Mouse (Mus musculus): ENCODE results near the gene Gm47969. TPM values are rescaled to one million over a fixed set of nuclear protein-coding genes. Genes with fewer than 3 reads are reported as not detected.

The Gm47969 gene
- polyA plus RNA-seq, 1 experiment from 2014 or later, result not detected

DNA sequence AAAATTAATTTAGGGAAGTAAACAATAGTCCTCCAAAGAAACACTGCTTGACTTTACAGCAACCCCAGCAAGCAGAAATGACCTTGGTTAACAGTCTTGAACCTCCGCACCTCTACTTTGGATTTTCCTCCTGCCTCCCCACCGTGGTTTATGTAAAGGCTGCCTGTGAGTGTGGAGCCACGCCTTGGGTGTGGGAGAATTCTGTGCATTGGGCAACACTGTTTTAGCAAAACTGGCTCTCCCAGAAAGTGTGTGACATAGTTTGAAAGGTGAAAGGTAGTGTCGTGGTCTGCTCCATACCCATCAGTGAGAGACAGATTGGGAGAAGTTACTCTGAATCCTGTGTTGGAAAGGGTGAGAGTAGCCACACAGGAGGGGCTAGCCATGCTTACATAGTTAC is 5.7 kb upstream of the Gm47969 start:
- Histone ChIP-seq H3K9me3 (no peaks in the 10 kb centered on the region), H3K27me3 (ENCODE audit: insufficient read depth, poor library complexity, severe bottlenecking) (no peaks in the 10 kb centered on the region), H3K4me3 (no peak overlapping the region), H3K27ac (no peak overlapping the region), H3K36me3 (no peaks in the 10 kb centered on the region), H3K4me1 (replicated peaks) (peaks cover 11% of the 10 kb centered on the region)
- WGBS, result 78% methylated on average over 4 of the region's 4 CpGs
- no peak for DNase-seq (ENCODE audit: low spot score)

DNA sequence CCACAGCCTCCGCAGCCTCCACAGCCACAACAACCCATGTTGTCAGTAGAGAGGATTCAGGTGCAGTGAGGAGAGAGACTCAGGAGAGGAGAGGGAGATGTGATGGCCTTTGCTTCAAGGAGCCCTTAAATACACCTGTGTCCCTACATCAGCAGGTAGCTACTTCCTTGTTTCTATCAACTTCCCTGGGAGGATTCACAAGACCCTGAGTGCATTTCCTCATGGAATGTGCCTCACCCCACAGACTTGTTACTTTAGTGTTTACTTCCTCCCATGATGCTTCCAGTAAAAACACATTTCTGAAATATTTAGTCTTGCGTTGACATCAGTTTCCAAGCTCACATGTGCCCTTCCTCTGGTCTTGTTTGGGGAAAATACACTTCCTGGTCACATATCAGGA is 2.4 kb upstream of the Gm47969 start, which contains the start of gene Krtap28-10:
Gene Krtap28-10, minus strand, starts transcription at position 101 of the 400 bp plus-strand sequence.
- H3K27ac ChIP-seq, result no peak within 1 kb of the TSS
- peaks cover 11% of the 10 kb centered on the region for H3K4me1 ChIP-seq (replicated peaks)
- H3K36me3 ChIP-seq, result no peaks in the 10 kb centered on the region
- no peak for DNase-seq (ENCODE audit: low spot score)
- H3K4me3 ChIP-seq, result no peak within 1 kb of the TSS
- no peaks in the 10 kb centered on the region for H3K9me3 ChIP-seq
- WGBS, result 94% methylated on average over 2 of the region's 2 CpGs
- no peaks in the 10 kb centered on the region for H3K27me3 ChIP-seq (ENCODE audit: insufficient read depth, poor library complexity, severe bottlenecking)

DNA sequence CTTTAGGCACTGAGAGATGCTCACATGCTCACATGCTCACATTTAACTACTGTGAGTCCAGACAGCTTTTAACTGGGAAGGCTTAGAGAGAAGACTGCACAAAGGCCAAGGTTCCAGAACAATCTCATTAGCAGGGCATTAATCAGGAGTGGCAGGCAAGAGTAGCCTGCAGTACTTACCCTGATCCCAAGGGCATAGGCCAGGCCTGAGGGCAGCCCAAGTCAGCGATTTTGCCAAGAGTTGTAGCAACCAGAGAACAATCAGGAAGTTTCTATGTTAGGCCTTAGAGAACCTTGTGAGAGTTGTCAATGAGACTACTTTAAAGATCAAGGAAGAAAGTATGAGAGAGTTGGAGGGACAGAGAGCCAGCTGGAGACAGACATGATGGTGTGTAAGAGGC is 13.7 kb downstream of the Gm47969 start:
- 67% methylated on average over 1 of the region's 1 CpGs for WGBS
- no peaks in the 10 kb centered on the region for H3K4me1 ChIP-seq (replicated peaks)

DNA sequence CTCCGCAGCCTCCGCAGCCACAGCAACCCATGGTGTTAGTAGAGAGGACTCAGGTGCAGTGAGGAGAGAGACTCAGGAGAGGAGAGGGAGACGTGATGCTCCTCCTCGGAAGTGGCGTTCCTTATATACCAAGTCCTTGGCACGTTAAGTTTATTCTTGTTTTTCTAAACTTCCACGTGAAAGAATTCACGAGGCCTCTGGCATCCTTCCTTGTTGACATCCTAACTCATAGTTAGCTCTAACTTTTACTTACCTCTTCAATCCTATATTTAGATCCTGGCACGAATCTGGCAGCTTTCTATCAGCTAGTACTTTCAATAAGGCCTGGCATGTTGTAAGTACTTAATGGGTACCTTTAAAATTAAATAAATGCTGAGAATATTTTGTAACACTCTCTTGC is 14.5 kb downstream of the Gm47969 start, which contains the start of gene A030005K14Rik:
Gene A030005K14Rik, minus strand, starts transcription at position 101 of the 400 bp plus-strand sequence.
- Histone ChIP-seq H3K36me3 (no peaks in the 10 kb centered on the region), H3K4me1 (replicated peaks) (no peaks in the 10 kb centered on the region), H3K27ac (no peak within 1 kb of the TSS), H3K27me3 (ENCODE audit: insufficient read depth, poor library complexity, severe bottlenecking) (no peaks in the 10 kb centered on the region), H3K4me3 (no peak within 1 kb of the TSS), H3K9me3 (no peaks in the 10 kb centered on the region)
- no peak for DNase-seq (ENCODE audit: low spot score)
- WGBS, result 91% methylated on average over 9 of the region's 9 CpGs

More for the DNA sequence above, 13.7 kb downstream of the Gm47969 start:
- Histone ChIP-seq H3K4me3 (no peak overlapping the region), H3K27ac (no peak overlapping the region), H3K9me3 (no peaks in the 10 kb centered on the region), H3K27me3 (ENCODE audit: insufficient read depth, poor library complexity, severe bottlenecking) (no peaks in the 10 kb centered on the region), H3K36me3 (no peaks in the 10 kb centered on the region)
- DNase-seq (ENCODE audit: low spot score), result no peak

DNA sequence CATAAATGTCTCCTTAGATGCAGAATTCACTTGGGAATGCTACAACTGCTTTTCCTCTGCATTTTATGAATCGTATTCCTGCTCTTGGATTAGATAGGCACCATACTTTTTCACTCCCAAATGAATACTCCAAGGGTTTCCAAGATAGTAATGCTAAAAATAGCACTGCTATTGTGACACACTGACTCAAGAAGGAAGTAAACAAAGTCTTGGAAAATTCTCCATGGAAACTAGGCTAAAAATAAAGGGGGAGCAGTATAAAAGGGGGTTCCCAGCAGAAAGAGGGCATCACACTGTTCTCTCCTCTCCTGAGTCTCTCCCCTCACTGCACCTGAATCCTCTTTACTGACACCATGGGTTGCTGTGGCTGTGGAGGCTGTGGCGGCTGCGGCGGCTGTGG is 15.9 kb downstream of the Gm47969 start, which contains the start of gene Krtap28-13:
Gene Krtap28-13, plus strand, starts transcription at position 288 of the 400 bp plus-strand sequence.
- H3K4me3 ChIP-seq, result no peak within 1 kb of the TSS
- no peaks in the 10 kb centered on the region for H3K4me1 ChIP-seq (replicated peaks)

DNA sequence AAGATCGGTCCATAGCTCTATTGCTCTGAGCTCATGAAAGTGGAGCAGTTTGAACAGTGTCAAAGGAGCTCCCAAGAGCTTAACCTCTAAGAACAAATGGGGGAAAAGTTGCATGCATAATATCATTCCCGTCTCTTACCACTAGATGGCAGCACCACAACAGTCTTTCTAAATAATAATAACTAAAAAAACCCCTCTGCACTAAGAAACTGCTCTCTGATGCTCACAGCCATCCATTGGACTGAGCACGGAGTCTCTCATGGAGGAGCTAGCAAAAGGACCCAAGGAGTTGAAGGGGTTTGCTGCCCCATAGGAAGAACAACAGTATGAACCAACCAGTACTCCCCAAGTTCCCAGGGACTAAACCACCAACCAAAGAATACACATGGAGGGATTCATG is 20.1 kb downstream of the Gm47969 start:
- Histone ChIP-seq H3K4me3 (no peak overlapping the region), H3K27ac (no peak overlapping the region), H3K9me3 (no peaks in the 10 kb centered on the region), H3K4me1 (replicated peaks) (no peaks in the 10 kb centered on the region), H3K36me3 (no peaks in the 10 kb centered on the region), H3K27me3 (ENCODE audit: insufficient read depth, poor library complexity, severe bottlenecking) (no peaks in the 10 kb centered on the region)
- peak; percentile 10 for DNase-seq (ENCODE audit: low spot score)
- WGBS, result 27% methylated on average over 3 of the region's 3 CpGs

More for the DNA sequence above, 15.9 kb downstream of the Gm47969 start, which contains the start of gene Krtap28-13:
- Histone ChIP-seq H3K36me3 (no peaks in the 10 kb centered on the region), H3K9me3 (no peaks in the 10 kb centered on the region), H3K27ac (no peak within 1 kb of the TSS), H3K27me3 (ENCODE audit: insufficient read depth, poor library complexity, severe bottlenecking) (no peaks in the 10 kb centered on the region)
- no peak for DNase-seq (ENCODE audit: low spot score)
- WGBS, result 94% methylated on average over 4 of the region's 4 CpGs

DNA sequence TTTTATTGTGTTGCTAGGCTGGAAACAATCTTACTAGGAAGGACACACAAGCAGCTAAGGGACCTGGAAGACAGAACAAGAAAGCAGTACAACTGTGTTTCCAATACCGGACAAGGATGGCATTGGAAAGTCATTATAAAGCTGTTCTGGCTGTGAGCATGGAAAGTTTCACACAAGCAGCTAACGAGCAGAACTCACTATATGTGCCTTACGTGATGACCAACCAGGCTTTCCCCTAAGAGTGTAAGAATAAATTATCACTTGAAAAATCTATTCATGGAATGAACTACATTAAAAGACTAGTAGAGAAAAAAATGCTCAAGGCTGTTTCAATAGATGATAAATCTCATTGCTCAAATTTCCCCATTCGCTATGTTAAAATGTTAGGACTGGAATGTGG is 21.8 kb downstream of the Gm47969 start:
- H3K36me3 ChIP-seq, result no peaks in the 10 kb centered on the region
- H3K4me1 ChIP-seq (replicated peaks), result no peaks in the 10 kb centered on the region
- 93% methylated on average over 4 of the region's 4 CpGs for WGBS
- H3K9me3 ChIP-seq, result no peaks in the 10 kb centered on the region
- DNase-seq (ENCODE audit: low spot score), result no peak
- no peak overlapping the region for H3K4me3 ChIP-seq
- no peaks in the 10 kb centered on the region for H3K27me3 ChIP-seq (ENCODE audit: insufficient read depth, poor library complexity, severe bottlenecking)
- H3K27ac ChIP-seq, result no peak overlapping the region

DNA sequence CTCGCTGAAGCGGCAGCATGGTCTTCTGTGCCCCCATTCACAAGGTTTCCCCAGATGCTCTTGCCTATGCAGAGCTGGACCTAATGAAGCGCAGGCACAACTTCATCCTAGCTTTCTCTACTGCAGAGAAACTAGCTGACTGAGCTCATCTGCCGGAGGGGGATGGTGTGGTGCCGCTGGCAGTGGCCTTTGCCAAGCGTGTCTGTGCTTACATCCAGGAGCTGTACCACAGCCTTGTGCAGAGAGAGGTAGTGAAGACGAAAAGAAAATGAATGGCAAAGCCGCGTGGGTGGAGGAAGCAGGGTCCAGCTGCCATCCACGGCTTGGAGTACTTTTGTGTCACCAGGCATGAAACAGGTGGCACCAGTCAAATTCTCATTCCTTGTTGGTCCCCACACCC is 22.5 kb downstream of the Gm47969 start:
- no peaks in the 10 kb centered on the region for H3K9me3 ChIP-seq
- no peak overlapping the region for H3K27ac ChIP-seq
- no peaks in the 10 kb centered on the region for H3K36me3 ChIP-seq
- no peak for DNase-seq (ENCODE audit: low spot score)
- no peak overlapping the region for H3K4me3 ChIP-seq
- no peaks in the 10 kb centered on the region for H3K27me3 ChIP-seq (ENCODE audit: insufficient read depth, poor library complexity, severe bottlenecking)
- no peaks in the 10 kb centered on the region for H3K4me1 ChIP-seq (replicated peaks)
- 90% methylated on average over 10 of the region's 10 CpGs for WGBS

DNA sequence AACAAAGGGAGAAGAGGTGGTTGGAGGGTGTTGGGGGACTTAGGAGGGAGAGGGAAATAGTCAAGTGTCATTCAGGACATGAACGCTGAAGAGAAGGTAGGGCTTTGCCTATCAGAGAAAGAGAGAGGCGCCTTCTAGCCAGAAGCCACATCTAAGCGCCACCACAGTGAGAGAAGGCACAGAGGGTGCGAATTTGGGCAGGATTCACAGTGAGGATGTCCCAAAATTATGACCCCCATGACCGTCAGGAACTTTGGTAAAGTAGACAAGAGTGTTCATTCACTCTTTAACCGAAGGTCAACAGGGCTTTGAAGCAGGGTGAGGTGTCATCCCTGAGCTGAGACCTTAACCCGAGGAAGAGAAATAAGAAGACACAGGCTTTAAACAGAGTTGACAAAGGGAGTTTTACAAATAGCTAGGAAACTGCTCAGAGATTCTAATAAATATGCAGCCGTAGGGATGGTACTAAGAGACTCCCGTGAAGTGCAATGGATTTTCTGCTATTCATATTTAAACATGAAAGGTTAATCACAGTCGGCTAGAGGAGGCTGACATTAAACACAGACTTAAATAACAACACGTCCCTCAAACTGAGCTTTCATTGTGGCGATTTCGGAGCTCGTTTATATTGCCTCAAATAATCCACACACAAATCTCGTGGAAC is 30.9 kb downstream of the Gm47969 start:
- DNase-seq (ENCODE audit: low spot score), result no peak
- H3K9me3 ChIP-seq, result no peaks in the 10 kb centered on the region
- H3K4me1 ChIP-seq (replicated peaks), result no peaks in the 10 kb centered on the region
- no peak overlapping the region for H3K27ac ChIP-seq
- WGBS, result 46% methylated on average over 15 of the region's 15 CpGs
- H3K36me3 ChIP-seq, result no peaks in the 10 kb centered on the region
- H3K27me3 ChIP-seq (ENCODE audit: insufficient read depth, poor library complexity, severe bottlenecking), result no peaks in the 10 kb centered on the region
- peak overlapping the region; percentile 21; the same call in 1 of the 2 replicates for H3K4me3 ChIP-seq

DNA sequence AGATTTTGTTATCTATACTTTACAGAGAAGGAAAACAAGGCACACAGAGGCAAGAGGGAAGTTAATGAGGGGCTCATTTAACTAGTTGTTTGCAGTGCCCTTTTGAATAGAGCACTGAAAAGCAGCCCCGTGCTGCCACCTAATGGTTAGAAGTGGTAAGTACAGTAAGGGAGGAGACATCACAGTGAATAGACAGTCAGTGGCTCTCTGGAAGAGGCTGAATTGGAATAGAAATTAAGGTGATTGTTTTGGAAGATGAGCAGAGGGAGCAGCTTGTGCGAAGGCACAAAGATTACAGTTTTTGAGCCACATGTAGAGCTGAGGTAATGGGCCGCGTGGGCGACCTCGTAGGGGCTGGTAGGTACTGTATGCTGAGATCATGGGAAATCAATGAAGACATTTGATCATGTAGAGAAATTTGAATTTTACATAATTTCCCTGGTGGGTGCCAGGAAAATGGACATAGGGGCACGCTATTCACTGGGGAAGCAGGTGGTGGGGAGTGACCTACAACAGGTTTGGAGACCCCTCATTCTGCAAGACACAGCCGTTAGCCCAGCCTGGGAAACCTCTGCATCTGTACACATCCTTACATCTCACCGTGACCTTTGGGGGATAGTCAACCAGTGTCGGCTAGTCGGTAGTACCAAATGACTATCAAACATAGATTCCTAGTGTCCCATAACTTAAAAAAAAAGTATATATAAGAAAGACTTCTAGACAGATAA is 31.6 kb downstream of the Gm47969 start:
- H3K9me3 ChIP-seq, result no peaks in the 10 kb centered on the region
- no peak overlapping the region for H3K27ac ChIP-seq
- 45% methylated on average over 11 of the region's 11 CpGs for WGBS
- no peaks in the 10 kb centered on the region for H3K4me1 ChIP-seq (replicated peaks)
- no peaks in the 10 kb centered on the region for H3K36me3 ChIP-seq
- DNase-seq (ENCODE audit: low spot score), result peak; percentile 49
- H3K4me3 ChIP-seq, result peak overlapping the region; percentile 21; the same call in 1 of the 2 replicates
- no peaks in the 10 kb centered on the region for H3K27me3 ChIP-seq (ENCODE audit: insufficient read depth, poor library complexity, severe bottlenecking)

DNA sequence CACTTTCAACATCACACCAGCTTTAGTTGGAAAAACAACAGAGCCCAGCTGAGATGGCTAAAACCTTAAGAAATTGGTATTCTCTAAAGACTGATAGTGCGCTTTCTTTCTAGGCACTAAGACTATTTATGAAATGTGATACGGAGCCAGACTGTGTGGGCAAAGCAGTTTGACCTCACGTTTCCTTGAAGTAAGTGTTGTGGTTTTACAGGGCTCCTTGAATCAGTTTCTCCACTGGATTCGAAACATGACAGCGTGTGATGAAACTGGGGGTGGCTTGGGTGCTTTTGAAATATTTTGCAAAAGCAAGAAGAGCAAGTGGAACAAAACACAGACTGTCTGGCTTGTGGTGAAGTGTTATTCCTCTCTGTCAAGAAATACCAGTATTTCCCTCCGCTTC is 32.3 kb downstream of the Gm47969 start:
- H3K4me1 ChIP-seq (replicated peaks), result no peaks in the 10 kb centered on the region
- no peaks in the 10 kb centered on the region for H3K27me3 ChIP-seq (ENCODE audit: insufficient read depth, poor library complexity, severe bottlenecking)
- 75% methylated on average over 6 of the region's 6 CpGs for WGBS
- H3K4me3 ChIP-seq, result no peak overlapping the region
- no peaks in the 10 kb centered on the region for H3K9me3 ChIP-seq
- no peak overlapping the region for H3K27ac ChIP-seq
- no peak for DNase-seq (ENCODE audit: low spot score)
- no peaks in the 10 kb centered on the region for H3K36me3 ChIP-seq

DNA sequence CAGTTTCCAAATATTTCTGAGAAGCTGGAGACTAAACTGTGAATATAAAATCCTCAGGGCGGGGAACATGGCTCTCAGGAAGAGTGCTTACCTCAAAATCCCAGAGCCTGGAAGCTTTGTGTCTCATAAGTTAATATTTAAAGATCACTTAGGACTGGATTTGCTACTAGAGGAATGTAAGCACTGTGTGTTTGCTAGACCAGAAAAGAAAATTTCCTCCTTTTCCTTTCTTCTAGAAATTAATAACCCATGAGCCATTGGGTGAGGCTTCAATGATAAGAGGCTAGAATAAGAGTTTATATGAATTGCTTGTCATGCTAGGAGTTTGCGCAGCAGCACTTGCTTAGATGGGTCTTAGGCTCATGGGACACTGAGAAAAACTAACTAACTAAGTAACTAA is 40.1 kb downstream of the Gm47969 start:
- Histone ChIP-seq H3K4me3 (no peak overlapping the region), H3K27me3 (ENCODE audit: insufficient read depth, poor library complexity, severe bottlenecking) (no peaks in the 10 kb centered on the region), H3K27ac (no peak overlapping the region), H3K36me3 (no peaks in the 10 kb centered on the region), H3K4me1 (replicated peaks) (no peaks in the 10 kb centered on the region), H3K9me3 (no peaks in the 10 kb centered on the region)
- 85% methylated on average over 2 of the region's 2 CpGs for WGBS
- no peak for DNase-seq (ENCODE audit: low spot score)

DNA sequence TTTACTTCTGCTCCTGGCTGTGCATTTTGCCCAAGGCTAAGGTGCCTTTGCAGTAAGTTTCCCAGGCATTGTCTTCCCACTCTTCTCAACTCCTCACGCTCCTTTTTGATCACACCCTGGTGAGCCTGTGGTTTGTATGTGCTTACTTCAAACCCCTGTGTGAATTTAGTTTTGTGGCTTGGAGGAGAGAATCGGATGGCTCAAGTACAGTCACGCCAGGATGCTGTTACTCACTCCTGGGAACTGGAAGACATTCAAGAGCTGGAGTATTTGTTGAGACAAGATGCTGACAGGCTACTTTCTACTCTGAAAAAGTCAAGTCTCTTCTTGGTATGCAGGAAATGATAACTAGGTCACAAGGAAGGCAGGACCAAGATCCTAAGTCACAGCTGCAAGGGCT is 46.5 kb downstream of the Gm47969 start:
- H3K27me3 ChIP-seq (ENCODE audit: insufficient read depth, poor library complexity, severe bottlenecking), result no peaks in the 10 kb centered on the region
- no peak overlapping the region for H3K27ac ChIP-seq
- no peak overlapping the region for H3K4me3 ChIP-seq
- WGBS, result 74% methylated on average over 3 of the region's 3 CpGs
- DNase-seq (ENCODE audit: low spot score), result no peak
- no peaks in the 10 kb centered on the region for H3K9me3 ChIP-seq
- H3K36me3 ChIP-seq, result no peaks in the 10 kb centered on the region
- H3K4me1 ChIP-seq (replicated peaks), result no peaks in the 10 kb centered on the region

All from hindbrain, embryonic 10.5 days (tissue).